Mouse (Mus musculus) kidney, postnatal 14 days (tissue): ENCODE results near the gene Lrrc49.
A peak's percentile ranks its signal among the peaks of the same experiment; 100 is the strongest.

ENCODE experiments used
- DNase-seq: peaks from one replicate; pipeline ENCODE4 v3.0.0; 2022; ENCODE audit warnings: mixed read lengths

The Lrrc49 gene

DNA sequence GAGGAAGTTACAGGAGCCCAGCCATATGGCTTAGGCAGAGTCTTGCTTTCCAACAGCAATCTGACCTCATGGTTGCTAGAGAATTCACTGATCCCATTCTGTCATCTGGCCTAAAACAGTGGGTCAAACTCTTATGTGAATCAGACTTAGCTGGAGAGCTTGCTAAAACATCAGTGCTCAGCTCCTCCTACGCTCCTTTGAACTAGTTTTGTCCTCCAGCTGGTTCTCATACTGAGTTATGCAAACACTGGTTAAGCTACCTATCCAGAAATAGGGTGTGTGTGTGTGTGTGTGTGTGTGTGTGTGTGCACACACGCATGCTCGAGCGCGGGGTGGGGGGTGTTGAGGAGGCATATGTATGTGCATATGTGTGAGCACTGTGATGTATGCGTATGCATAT lies 15.4 kb downstream of the Lrrc49 start:
- DNase-seq, result no peak

DNA sequence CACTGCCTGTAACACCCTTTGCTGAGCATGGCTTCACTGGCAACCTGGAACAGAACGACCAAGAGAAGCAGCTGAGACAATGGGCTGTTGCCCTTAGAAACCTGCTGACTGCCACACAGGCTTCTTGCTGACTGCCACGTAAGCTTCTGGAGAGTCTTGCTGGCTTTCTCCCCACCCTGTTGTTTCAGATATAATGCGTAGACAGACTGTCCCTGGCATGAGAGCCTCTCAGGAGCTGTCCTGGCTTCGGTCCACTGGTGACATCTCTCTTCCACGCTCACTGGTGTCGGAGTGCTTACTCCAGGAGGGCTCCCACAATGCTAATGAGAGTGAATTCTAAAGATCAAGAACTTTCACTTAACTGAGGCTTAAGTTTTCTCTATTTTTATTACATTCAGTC lies 19.1 kb downstream of the Lrrc49 start:
- no peak for DNase-seq

DNA sequence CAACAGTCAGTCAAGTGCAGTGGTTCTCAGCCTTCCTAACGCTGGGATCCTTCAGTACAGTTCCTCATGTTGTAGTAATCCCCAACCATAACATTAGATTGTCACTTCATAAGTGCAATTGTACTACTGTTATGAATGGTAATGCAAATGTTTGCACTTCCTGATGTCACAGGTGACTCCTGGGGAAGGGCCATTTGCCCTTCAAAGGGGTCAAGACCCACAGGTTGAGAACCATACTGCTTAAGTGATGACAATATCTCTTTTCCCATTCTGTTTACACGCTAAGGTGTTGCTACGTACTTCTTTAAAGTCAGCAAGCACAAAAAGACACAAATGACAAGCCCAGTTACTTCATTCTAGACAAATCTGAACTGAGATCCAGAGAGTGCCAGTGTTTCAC lies 22.4 kb downstream of the Lrrc49 start:
- no peak for DNase-seq

DNA sequence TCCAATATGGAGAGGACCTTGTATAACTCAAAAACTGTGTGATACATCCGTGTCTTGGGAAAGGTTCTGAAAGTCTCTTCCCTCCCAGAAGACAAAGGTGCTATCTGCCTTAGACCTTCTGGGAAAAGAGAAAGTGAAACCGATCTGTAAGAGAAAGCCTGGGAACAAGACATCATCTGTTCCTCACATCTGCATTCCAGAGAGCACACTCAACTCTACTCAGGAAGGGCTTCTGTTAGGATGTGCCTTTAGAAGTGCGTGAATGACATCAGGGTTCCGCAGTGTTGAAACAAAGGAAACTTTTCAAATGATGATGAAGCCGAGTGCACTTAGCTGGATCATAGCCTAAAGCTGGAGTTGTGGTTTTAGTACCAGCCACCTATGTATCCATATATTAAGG lies 23.1 kb downstream of the Lrrc49 start:
- no peak for DNase-seq

DNA sequence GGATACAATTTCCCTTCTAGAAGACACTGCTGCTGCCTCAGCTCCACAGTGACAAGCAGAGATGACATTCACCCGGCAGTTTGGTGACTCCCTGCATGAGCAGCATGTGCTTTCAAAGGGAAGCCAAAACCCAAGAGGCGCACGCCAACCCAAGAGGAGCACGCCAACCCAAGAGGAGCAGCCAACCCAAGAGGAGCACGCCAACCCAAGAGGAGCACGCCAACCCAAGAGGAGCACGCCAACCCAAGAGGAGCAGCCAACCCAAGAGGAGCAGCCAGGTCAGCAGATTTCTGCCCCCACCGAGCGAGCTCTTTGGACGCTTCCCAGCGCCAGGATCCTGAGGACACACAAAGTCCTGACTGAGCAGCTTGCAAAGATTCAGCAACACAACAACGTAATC lies 23.6 kb downstream of the Lrrc49 start:
- DNase-seq, result peak; percentile 6

DNA sequence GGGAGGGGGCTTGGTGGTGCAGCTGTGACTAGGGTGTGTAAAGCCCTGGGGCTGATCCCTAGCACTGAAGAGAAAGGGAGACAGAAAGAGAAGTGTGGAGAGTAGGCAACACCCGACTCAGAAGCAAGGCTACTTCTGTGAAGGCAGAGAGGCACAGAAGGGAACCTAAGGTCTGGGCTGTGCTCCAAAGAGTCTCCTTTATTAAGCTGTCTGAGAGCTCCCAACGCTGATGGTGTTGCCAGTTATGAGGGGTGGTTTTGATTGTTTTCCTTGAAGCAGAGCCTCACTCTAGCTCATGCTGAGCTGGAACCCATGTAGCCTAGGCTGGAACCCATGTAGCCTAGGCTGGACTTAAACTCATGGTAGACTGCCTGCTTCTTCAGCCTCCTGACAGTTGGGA lies 25.0 kb downstream of the Lrrc49 start:
- DNase-seq, result no peak

DNA sequence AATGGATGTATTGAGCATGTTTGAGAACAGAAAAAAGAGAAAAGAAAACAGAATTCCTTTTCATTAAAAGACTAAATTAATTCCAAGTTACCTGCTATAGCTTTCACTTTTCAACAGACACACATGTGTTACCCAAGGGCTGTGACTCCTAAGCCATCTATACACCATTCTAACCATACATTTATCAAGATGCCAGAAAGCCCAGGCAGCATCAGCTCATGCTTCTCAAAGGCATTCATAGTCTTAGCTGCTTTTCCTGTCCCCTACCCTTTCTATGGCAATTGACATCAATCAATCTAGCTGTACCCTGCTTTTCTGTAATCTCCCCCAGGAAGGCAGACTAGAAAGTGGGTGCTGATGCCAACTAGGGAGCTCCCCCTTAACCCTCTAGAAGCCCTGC lies 34.4 kb downstream of the Lrrc49 start:
- no peak for DNase-seq

DNA sequence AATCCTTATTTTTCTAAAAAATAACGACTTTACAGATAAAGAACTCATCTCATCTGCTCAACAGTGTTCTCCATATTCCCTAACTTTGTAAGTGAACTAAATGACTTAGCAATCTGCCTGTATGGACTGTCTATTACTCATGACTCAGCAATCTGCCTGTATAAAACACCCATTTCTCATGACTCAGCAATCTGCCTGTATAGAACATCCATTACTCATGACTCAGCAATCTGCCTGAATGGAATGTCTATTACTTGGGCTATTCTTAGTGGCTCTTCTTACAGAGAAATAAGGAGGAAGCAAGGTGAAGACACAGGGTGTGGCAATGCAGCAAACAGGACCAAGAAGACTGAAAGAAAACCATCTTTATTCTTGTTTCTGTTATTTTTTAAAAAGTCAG lies 34.8 kb downstream of the Lrrc49 start:
- no peak for DNase-seq

DNA sequence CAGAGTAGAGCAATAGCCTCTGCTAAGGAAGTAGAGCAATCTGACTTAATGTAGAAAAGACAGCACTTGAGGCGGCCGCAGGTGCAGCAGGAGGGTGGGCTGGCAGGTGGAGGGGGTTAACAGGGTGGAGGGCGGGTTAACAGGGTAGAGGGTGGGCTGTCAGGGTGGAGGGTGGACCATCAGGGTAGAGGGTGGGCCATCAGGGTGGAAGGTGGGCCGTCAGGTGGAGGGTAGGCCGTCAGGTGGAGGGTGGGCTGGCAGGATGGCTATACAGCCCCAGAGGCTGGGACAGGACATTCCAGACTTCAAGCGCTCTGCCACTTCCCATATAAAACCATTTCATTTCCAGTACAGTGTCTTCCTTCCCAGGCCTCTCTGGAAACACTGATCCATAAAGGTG lies 37.7 kb downstream of the Lrrc49 start:
- no peak for DNase-seq

DNA sequence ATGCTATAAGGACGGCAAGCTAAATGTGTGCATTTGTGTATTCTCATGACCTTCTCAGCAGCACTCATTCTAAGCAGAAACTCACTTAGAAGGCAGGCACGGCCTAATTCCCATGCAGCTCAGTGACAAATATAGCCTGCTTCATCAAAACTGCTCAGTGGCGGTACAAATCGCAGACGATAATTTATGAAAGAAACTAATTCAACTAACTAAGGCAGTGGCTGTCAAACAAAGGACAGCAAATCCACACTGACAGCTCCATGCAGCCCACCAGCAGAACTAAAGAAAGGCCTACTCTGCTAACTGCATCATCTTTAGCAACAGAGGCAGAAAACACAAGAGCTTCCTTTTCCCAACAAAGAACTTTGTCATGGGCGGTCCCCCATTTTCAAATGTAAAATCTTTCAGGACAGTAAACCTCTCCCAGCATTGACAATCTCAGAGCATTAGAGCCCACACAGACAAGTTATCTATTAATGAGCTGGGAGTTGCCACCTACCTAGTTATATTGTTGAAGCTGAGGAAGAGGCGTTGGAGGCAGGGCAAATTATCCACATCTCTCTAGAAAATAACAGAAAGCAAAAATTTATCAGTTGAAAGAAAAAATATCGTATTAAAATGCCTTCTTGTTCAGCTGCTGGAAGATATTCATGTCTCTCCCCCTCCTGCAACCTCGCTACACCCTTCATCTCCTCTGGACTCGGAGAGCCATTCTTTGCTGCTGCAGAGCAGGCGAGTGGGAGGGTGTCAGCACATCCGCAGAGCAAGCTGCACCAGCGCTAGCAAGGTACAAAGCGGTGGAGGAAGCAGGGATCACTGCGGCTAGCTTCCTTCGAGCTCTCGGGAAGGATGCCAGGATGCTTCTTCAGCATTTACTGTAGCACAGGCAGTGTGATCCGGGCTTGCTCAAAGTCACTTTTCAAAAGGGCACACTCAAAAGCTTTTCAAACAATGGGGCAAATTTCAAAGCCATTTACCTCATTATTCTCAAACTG lies 38.7 kb downstream of the Lrrc49 start:
- DNase-seq, result peak; percentile 83

DNA sequence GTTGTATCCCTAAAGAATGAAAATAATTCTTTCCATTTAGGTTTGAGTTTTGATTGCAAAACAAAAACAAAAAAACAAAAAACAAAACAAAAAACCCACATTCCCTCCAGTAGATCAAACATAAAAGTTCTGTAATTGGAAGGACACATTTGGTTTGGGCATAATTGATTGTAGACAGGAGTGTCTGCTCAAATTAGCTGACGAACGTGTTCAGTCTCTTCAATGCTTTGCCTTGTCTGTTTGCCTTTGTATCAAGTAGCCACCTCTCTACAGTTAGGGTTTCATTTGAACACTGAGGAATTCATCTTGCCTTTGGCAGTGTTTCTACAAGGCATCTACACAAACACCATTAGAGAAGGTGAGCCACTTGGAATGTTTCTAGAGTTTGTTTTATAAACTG lies 54.4 kb downstream of the Lrrc49 start:
- DNase-seq, result no peak

DNA sequence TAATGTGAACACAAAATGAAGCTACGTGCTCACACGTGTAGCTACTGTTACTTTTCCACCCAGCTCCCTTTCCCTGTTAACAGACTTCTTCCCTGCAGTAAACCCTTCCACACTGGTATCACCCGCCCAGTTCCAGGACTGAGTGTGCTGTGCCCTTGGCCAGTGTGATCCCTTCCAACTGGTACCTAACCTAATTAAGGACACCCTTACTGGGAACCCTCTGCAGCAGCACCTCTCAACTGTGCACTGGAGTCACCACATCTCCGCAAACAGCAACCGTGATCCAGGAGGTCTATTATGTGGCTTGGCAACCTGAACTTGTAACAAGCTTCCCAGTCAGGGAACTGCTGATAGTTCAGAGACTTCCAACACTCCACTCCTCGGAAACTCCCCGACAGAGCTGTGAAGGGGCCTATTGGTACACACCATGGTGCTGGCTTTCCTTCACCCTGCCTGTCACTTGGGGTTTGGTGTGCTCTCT lies 61.6 kb downstream of the Lrrc49 start:
- DNase-seq, result no peak

DNA sequence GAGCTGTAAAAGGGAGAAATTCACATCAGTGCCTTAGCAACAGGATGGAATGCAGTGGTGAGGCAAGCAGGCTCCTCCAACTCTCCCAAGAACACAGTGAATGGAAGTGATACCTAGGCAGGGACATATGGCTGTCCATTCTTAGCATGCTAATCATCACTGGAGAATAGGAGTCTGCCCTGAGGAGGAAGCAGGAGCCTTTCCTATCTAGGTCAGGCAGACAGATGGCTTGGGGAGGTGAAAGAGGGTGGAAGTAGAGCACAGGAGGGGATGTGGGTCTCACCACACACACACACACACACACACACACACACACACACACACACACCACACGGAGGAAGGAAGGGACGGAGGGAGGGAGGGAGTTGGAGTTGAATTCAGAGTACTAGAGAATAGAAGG lies 62.1 kb downstream of the Lrrc49 start:
- no peak for DNase-seq

DNA sequence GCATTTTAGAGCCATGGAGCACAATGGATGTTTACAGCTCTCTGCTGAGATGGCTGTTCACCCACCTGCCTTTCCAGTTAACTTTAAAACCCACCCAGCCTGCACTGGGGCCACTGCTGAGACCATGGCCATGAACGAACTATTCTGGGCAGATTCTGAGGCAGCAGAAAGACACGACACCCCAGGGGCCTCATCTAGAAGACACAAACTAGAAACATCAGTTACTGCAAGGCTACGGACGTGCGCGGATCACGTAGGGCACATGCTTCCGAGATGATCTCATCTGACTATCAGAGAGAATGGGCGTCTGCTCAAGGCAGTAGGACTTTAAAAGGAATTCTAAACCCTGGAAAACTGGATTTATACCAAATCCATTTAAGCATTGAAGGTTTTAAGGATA lies 71.0 kb downstream of the Lrrc49 start:
- peak; percentile 16 for DNase-seq

DNA sequence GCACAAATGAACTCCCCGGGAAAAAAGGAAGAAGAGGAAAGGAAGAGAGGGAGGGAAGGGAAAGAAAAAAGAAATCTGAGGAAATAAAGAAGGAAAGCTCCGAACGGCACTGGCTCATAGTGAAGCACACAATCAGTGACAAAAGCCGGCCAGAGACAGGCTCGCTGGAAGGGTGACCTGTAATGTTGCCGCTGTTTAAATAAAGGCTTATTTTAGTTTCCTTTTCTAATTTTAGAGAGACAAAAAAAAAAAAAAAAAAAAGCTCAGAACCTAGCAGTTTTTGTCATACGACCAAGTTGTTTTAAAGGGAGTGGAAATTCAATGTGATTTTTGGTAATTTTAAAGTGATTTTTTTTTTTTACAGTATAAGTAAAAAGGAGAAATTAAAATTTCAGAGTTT lies 71.6 kb downstream of the Lrrc49 start:
- DNase-seq, result no peak

DNA sequence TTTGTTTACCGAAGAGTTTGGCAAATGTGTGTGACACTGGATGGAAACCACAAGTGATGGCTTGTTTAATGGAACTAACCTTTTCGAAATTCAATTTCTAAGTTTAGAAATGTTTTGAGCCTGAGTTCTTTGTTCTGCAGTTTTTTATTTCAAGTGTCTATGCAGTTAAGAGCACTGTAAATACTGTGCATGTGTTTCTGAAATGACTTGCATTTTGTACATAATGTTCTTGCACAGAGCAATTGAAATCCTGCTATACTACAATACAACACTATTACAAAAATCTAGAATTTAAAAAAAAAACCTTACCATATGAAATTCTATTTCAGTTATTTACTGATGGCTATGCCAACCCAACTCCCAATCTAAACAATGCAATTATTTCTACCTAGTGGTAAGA lies 75.7 kb downstream of the Lrrc49 start:
- no peak for DNase-seq

DNA sequence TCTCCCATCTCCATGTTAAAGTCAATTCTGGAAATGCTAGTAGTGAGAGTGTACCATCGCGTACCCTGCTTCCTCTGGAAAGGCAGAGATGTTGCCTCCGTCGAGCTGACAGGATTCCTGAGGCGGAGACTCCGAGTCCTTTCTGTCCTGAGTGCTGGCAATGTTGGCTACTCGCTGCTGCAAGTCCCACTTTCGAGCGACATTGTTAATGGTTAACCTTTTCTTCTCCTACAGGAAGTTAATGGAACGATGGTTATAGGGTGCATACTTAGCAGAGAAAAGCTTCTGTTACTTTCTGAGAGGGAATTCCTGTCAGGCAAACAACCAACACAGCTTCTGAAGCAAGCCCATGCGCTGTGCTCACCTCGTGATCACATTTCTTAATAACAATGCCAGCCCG lies 77.8 kb downstream of the Lrrc49 start:
- peak; percentile 31 for DNase-seq

DNA sequence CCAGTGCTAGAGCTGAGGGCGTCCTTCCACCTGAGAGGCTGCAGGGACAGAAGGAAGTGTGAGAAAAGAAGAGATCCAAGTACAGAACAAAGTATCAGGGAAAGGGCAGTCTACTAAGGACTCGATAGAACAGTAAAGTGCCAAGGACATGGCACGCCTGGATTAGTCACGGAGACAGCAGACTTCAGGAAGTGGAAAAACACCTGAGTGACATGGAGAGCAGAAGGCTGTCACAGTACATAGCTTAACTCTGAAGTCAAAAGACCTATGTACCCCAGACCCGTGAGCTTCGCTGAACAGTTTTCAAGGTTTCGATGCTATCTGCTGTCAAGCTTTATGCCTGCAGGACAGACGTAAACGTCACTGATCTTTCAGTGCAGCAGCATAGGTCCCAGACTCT lies 79.1 kb downstream of the Lrrc49 start:
- no peak for DNase-seq

DNA sequence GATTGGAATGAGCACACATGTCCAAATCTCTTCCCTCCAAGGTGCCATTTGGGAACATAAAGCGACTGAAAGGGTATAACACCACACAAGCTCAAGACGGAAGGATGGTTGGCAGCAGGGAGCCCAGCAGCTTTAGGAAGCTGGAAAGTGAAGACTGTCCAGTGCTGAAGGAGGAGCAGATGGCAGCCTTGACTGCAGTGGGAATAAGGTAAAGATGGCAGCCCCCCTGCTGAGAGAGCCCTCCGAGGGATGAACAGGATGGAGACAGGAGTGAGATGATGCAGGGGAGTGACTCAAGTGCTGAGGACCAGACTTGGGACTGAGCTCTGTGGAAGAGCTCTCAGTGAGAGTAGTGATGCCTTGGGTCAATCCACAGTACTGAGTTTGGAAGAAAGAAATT lies 79.9 kb downstream of the Lrrc49 start:
- no peak for DNase-seq

DNA sequence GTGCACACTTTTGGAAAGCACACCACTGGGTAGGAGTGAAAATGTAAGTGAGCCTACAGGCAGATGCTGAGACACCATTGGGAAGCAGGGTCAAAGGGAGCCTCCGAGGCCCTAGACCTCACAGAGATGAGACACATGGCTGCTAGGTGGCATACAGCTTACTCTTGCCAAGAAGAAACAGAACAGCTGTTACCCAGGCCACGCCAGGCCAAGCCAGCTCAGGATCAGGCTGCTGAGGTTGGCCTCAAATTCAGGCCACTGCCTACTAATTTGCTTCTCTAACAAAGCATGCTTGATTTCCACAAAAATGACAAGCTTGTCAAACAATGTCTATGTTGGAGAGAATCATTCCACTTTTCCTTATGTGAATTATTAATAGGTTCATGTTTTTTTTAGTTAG lies 83.0 kb downstream of the Lrrc49 start:
- DNase-seq, result no peak

DNA sequence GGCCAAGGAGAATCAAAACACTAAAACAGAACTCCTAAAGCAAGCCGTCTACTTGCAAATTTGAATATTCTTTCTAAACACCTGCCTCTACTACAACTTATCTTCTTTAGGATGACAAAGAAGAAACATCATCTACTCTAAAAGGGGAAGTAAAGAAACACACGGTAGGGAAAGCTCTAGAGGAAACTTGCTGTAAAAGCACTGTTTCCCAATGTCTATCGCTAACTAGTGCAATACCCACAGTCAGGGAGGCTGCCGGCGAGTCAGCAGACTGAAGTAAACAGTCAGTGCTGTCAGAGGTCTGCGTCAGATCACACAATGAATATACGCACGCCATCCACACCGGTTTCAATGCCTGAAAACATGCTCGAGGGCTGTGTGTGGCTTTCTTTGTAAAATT lies 86.0 kb downstream of the Lrrc49 start:
- DNase-seq, result no peak

DNA sequence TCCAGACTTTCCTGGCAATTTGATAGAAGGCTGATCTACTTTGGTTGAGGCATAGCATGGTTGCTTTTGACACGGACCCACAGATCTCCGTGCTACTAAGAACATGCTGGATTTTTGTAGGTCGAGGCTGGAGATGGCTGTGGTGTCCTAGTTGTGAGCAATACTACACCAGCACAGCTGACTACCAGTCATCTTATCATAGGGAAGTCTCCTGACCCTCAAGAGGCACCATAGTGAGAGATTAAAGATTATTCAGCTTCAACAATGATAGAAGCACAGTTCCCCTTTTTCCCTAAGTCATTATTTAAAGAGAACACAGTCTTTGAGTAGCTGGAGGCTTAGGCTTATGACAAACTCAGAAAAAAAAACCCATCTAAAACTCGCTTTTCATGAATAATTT lies 87.7 kb downstream of the Lrrc49 start:
- DNase-seq, result no peak

DNA sequence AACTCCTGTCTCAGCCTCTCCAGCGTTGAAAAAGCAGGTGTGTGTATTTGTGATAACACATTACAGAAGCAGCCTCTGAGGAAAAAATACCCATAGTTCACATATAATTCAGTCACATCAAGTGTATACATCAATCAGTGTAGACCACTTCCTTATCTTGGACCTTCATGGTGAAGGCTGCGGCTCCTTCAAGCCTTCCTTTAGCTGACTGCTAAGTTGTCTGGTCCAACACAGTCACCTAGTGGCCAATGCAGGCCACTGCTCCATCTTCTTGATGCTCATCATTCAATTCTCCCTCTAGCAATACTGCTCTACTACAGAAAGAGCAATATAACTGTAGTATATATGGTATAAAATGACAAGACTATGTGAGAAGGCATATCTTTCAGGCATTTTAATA lies 88.5 kb downstream of the Lrrc49 start:
- peak; percentile 54 for DNase-seq

DNA sequence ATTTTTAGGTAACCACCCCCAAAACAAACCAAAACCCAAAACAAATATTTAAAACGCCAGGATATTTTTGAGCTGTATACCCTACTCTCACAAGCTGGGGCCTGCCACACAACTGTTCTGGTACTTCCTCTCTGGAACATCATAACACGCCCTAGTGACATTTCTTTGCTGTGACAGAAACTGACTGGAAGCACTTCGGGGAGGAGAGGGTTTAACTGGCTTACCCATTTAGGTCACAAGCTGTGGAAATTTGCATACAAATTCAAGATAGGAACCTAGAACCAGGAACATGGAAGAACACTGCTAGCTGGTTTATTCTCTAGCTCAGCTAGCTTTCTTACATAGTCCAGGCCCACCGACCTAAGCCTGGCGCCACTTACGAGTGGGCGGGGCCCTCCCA lies 92.6 kb downstream of the Lrrc49 start:
- no peak for DNase-seq

DNA sequence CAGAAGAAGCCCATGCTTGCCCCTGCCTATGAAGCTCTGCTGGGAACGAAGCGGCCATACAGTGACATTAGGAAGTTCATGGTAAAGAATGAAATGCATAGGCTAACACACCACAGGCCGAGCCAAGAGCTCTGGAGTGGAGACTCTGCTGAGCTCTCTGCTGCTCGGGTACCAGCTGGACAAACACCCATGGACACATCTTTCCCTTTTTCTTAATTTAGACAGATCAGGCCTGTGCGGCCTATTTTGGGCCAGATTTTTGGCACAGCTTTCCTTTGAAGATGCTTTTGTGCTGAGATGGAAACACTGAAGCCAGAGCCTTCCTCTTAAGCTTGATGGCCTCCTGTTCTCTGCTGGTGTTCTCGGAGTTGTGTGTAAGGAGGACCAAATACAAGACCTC lies 95.0 kb downstream of the Lrrc49 start:
- DNase-seq, result no peak
